Mouse (Mus musculus): ENCODE measurements around the gene Mtif3.

DNA sequence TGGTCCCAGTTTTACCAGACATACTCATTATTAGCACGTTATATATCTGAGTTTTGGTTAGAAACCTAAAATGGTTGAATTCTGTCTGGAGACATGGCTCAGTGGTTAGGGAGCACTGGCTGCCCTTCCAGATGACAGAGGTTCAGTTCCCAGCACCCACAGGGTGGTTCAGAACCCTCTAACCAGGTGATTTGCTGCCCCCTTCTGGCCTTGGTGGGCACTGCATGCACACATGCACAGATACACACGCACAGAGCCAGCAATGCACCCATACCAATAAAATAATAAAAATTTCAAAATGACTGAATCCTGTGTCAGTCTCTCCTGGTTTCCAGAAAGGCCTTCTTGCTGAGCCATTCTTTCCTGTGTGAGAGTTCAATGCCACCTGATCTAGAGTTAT lies 19.0 kb downstream of the Mtif3 start:
- no peak for TF ChIP-seq ETS1 (IDR thresholded peaks at IDR 0.05; ENCODE audit: low read depth, low read length)
- peak; percentile 56 to 63 (median 61) for TF ChIP-seq CTCF (IDR thresholded peaks at IDR 0.05 in 2 of 3, conservative IDR thresholded peaks at IDR 0.05 in 1 of 3; ENCODE audit: control insufficient read depth in 1 of 3, insufficient read depth in 1 of 3, low read depth in 2 of 3, low read length in 3 of 3, poor library complexity in 1 of 3, severe bottlenecking in 1 of 3)
- TF ChIP-seq SMC3 (IDR thresholded peaks at IDR 0.05; ENCODE audit: low read depth, low read length), result peak; percentile 25; the same call in 1 of the 2 replicates
- TF ChIP-seq MXI1 (IDR thresholded peaks at IDR 0.05; ENCODE audit: low read depth, low read length), result no peak
- TF ChIP-seq MEF2A (IDR thresholded peaks at IDR 0.05; ENCODE audit: extremely low read depth, insufficient replicate concordance, low read depth, low read length, poor library complexity, severe bottlenecking), result no peak
- TF ChIP-seq HCFC1 (IDR thresholded peaks at IDR 0.05; ENCODE audit: low read depth, low read length), result no peak
- TF ChIP-seq EP300 (IDR thresholded peaks at IDR 0.05; ENCODE audit: low read depth in 1 of 2, low read length in 2 of 2), result no peak
- no peak for TF ChIP-seq MYC (IDR thresholded peaks at IDR 0.05; ENCODE audit: low read depth, low read length)
- TF ChIP-seq POLR2A (IDR thresholded peaks at IDR 0.05; ENCODE audit: control insufficient read depth in 1 of 2, insufficient read depth in 1 of 2, low read depth in 1 of 2, low read length in 2 of 2, poor library complexity in 1 of 2), result no peak
- TF ChIP-seq MYB (IDR thresholded peaks at IDR 0.05; ENCODE audit: low read depth, low read length), result no peak
- no peak for TF ChIP-seq NRF1 (IDR thresholded peaks at IDR 0.05; ENCODE audit: insufficient read depth, low read depth, low read length, poor library complexity, severe bottlenecking)
- no peak for TF ChIP-seq MAFK (IDR thresholded peaks at IDR 0.05; ENCODE audit: borderline replicate concordance, low read depth, low read length)

Data from MEL (cell line).